Comparison of ENCODE assay signal across 8 mouse cellular contexts in the genomic region with DNA sequence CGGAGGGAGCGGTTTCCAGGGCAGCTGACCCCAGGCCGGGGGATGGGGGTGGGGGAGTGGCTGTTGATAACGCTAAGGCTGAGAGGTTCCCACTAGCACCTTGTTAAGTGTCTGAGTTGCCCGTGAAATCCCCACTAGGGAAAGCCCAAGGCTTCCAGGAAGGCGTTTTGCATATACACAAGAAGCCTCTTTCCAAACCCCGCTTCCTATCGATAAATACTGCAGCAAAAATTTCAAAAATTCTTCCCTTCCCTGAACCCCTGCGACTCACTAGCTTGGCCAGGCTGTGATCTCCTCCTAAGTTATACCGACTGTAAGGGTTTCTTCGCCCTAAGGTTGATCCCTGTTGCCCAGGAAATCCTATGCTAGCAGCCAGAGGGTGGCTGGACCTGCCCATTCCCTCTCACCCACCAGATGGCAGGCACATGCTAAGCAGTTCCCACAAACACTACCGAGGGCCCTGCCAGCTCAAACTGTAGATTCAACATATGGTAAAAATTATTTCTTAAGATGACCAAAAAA. TPM values are rescaled to one million over a fixed set of nuclear protein-coding genes. Genes with fewer than 3 reads are reported as not detected.
DNase-seq lines count a peak whose midpoint lies in the region; ATAC-seq and TF ChIP-seq lines count a peak whose summit lies in the region.

No protein-coding gene starts in this region.

- POLR2A ChIA-PET in Patski (lab: Charles Lee) = interaction anchor here (0.6 to 0.7 kb wide), 2 partner anchors 39 to 119 kb away, joined by 3 read pairs; no protein-coding TSS in a partner anchor

- no peaks in the 10 kb centered on the region for H3K36me3 ChIP-seq in hindbrain, embryonic 16.5 days (ENCODE audit: control insufficient read depth, insufficient read depth, low read length)

- peaks cover 13% of the 10 kb centered on the region for H3K4me1 ChIP-seq in hindbrain, embryonic 16.5 days (ENCODE audit: control insufficient read depth, insufficient read depth, low read depth, low read length)

- in situ Hi-C loops in Patski (cut with MboI; ENCODE audit: low pct_unique_long_range_greater_than_20kb) = loop anchor here (5.0 to 10.0 kb wide), 2 partner anchors 45 to 228 kb away; partner anchors contain the start of gene Hspa8

- TF ChIP-seq CTCF in Patski (IDR thresholded peaks at IDR 0.05) = no peak

- H3K27me3 ChIP-seq in Patski = no peaks in the 10 kb centered on the region
- H3K27me3 ChIP-seq in hindbrain, embryonic 16.5 days (replicated peaks; ENCODE audit: control insufficient read depth, insufficient read depth, low read length) = no peaks in the 10 kb centered on the region

- peak overlapping the region; percentile 29 for H3K4me3 ChIP-seq in hindbrain, embryonic 16.5 days (ENCODE audit: low read length)

- H3K9ac ChIP-seq in hindbrain, embryonic 16.5 days (ENCODE audit: low read depth, low read length) = peak overlapping the region; percentile 24; the same call in 1 of the 2 replicates

- 20% methylated on average over 12 of the region's 12 CpGs for WGBS in hindbrain, embryonic 16.5 days

- CTCF ChIA-PET in Patski (lab: Charles Lee) = interaction anchor here (0.7 to 2.8 kb wide), 22 partner anchors 9 to 232 kb away, joined by 3 to 30 read pairs (median 4); no protein-coding TSS in a partner anchor

- peak; percentile 68 for ATAC-seq in Patski
- peak; percentile 86 for ATAC-seq in hindbrain, embryonic 16.5 days
- peak; percentile 51 for ATAC-seq in megakaryocyte, adult 5-6 weeks (ENCODE audit: poor library complexity, severe bottlenecking)
- ATAC-seq in monocyte, adult 5-6 weeks (replicated peaks; ENCODE audit: insufficient number of reproducible peaks, low FRiP score, low TSS enrichment, poor library complexity, severe bottlenecking) = no peak

- no peak for DNase-seq in Patski (ENCODE audit: low read depth, low spot score)
- DNase-seq in cerebellum, adult 18-20 months = peak; percentile 77 to 83
- DNase-seq in forelimb bud, embryonic 11.5 days (ENCODE audit: low read depth, low spot score) = peak; percentile 81
- peak; percentile 69 to 70 for DNase-seq in left cerebral cortex, postnatal 14 days (ENCODE audit: low spot score in 2 of 2)
- DNase-seq in right cerebral cortex, postnatal 10 days (ENCODE audit: low spot score in 2 of 2) = peak; percentile 78 to 86

- intact Hi-C loops in left cerebral cortex, postnatal 14 days (cut with DNase I) = loop anchor here (2.0 kb wide), 1 partner anchor 44 kb away; the partner anchor contains the start of gene Hspa8

- H3K27ac ChIP-seq in hindbrain, embryonic 16.5 days (ENCODE audit: low read depth, low read length) = peak overlapping the region; percentile 40

- H3K9me3 ChIP-seq in hindbrain, embryonic 16.5 days (ENCODE audit: control insufficient read depth, low read length) = no peaks in the 10 kb centered on the region

- peak overlapping the region; percentile 54 for H3K4me2 ChIP-seq in hindbrain, embryonic 16.5 days (ENCODE audit: low read length)

RNA-seq across cellular contexts. Expression of gene Hspa8, which starts 43.6 kb away (rescaled TPM):
- 1,252 TPM for polyA plus RNA-seq in Patski (2021)
- 3,309 and 3,384 TPM in 2 replicates for polyA plus RNA-seq in hindbrain, embryonic 16.5 days (2015; fragmentation: Nextera tagmentation; extraction: Ambion mirVana)
- 1,000 to 10,000 TPM; 2,189 to 2,356 TPM for total RNA-seq in left cerebral cortex, postnatal 14 days (2021)
- 2,454 and 2,467 TPM in 2 replicates for total RNA-seq in megakaryocyte, adult 5-6 weeks (2015)
- 3,359 and 3,514 TPM in 2 replicates for total RNA-seq in megakaryocyte, adult 5-6 weeks (2017)
- total RNA-seq in monocyte, adult 5-6 weeks (2017) = 2,780 to 3,802 TPM (median 3,103 TPM) in 3 replicates
